Comparison of ENCODE assay signal across 18 mouse cellular contexts in genomic region chr11:16804016-16804415, GRCm38 (mm10). TPM values are rescaled to one million over a fixed set of nuclear protein-coding genes. Genes with fewer than 3 reads are reported as not detected.
DNase-seq lines count a peak whose midpoint lies in the region; TF ChIP-seq lines count a peak whose summit lies in the region.
"Had no signal": no experiment of that assay in that cellular context is flagged by ENCODE, and none has a peak within 500 bp of the region (broad histone marks: within the 10 kb centered on the region; RNA-seq: fewer than 3 reads in every experiment).

No protein-coding gene starts in this region.

- H3K4me1 ChIP-seq in embryonic fibroblast, embryonic 13.5 days (ENCODE audit: control insufficient read depth, insufficient read depth, low read length), result peaks cover 37% of the 10 kb centered on the region
- H3K4me1 ChIP-seq: forebrain, embryonic 10.5 days; hindbrain, embryonic 10.5 days had no signal

- DNase-seq in 3T3-L1 (ENCODE audit: low read depth, low spot score), result peak; percentile 60
- DNase-seq in kidney, adult 9 months, result peak; percentile 95
- DNase-seq in large intestine, adult 2 months (ENCODE audit: low read depth, low spot score), result peak; percentile 79
- no peak for DNase-seq in layer of hippocampus, adult 9-11 months
- DNase-seq in cerebellum, adult 11-12 months, result no peak
- no peak for DNase-seq in left cerebral cortex, adult 9 months (ENCODE audit: low spot score in 2 of 2)
- DNase-seq: cerebellum, postnatal 10 days; heart, adult 18-20 months; layer of hippocampus, postnatal 36 days; left cerebral cortex, postnatal 4 days; lung, postnatal 14 days; right cerebral cortex, adult 18-20 months; thymus, postnatal 36 days had no signal

- peak overlapping the region; percentile 63 for H3K27ac ChIP-seq in embryonic fibroblast, embryonic 13.5 days (ENCODE audit: insufficient read depth, low read length)
- H3K27ac ChIP-seq: forebrain, embryonic 10.5 days; hindbrain, embryonic 10.5 days; liver, embryonic 14.5 days had no signal

- no peak overlapping the region for H3K4me3 ChIP-seq in embryonic fibroblast, embryonic 13.5 days (ENCODE audit: insufficient read depth, low read length)
- H3K4me3 ChIP-seq: forebrain, embryonic 10.5 days; hindbrain, embryonic 10.5 days; megakaryocyte, embryonic 14.5 days had no signal

- 36% methylated on average over 2 of the region's 2 CpGs for WGBS in large intestine, adult 2 months

- TF ChIP-seq CTCF in embryonic fibroblast, embryonic 13.5 days (IDR thresholded peaks at IDR 0.05; ENCODE audit: borderline replicate concordance, insufficient read depth, low read length), result no peak

- TF ChIP-seq POLR2A in embryonic fibroblast, embryonic 13.5 days (IDR thresholded peaks at IDR 0.05; ENCODE audit: low read depth, low read length), result no peak

RNA-seq across cellular contexts. Expression of gene Egfr, which starts 52.0 kb away (rescaled TPM):
- 74.9 and 97.8 TPM in 2 replicates for polyA plus RNA-seq in embryonic fibroblast, embryonic 13.5 days (2011; ENCODE audit: insufficient read length, low read depth, missing spikeins)
- polyA plus RNA-seq in large intestine, adult 2 months (2012; rRNA removed), result 4.9 and 24.6 TPM in 2 replicates

Comparison
In these comparisons a context has a peak if more than half of its experiments do, and no peak if none do; other contexts are left out.
1. DNase-seq: peak in 3T3-L1 (single experiment), kidney, adult 9 months (single experiment) and large intestine, adult 2 months (single experiment); none in layer of hippocampus, adult 9-11 months (single experiment), cerebellum, adult 11-12 months (single experiment) and left cerebral cortex, adult 9 months (0 of 2).